Mouse (Mus musculus) heart, adult 2 months (tissue): ENCODE results near the gene Cd36.

Experiments
- EP300 ChIP-seq: fragments of 200-500 bp; IDR thresholded peaks from 2 replicates; pipeline ENCODE4 v1.6.1; 2011; ENCODE audit warnings: low read depth, low read length, control low read depth; ENCODE audit not compliant: insufficient read depth
- POLR2A ChIP-seq: fragments of 200-500 bp; IDR thresholded peaks from 2 replicates; pipeline ENCODE4 v1.6.1; 2011; ENCODE audit warnings: mild to moderate bottlenecking, low read depth, low read length, control low read depth; ENCODE audit not compliant: insufficient read depth

GRCm38 (mm10) chr5:17934501-17934900 lies 45.9 kb upstream of the Cd36 start:
- no peak for TF ChIP-seq POLR2A
- TF ChIP-seq EP300, result no peak
